Mouse (Mus musculus) cerebellum, postnatal 4 days (tissue): Measurements from ENCODE around the gene Gm20388.
"Not testable (repeated sequence)": the region's sequence is repeated elsewhere in the genome, so short reads cannot be mapped to it uniquely, and the experiment has no call there.

Source experiments
- DNase-seq, 2 experiments: peaks; one replicate each; pipeline ENCODE4 v3.0.0; 2022; ENCODE audit warnings: low spot score in 2 of 2, mixed read lengths in 1 of 2

The Gm20388 gene

DNA sequence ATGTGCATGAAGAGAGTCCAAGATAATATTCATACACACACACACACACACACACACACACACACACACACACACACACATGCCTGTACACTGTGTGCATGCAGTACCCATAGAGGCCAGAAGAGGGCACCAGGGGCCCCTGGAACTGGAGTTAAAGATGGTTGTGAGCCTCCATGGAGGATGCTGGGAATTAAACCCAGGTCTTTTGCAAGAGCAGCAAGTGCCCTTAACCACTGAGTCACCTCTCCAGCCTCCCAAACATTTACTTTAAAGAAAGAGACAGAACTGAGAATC is 787.3 kb downstream of the Gm20388 start:
- no peak for DNase-seq

DNA sequence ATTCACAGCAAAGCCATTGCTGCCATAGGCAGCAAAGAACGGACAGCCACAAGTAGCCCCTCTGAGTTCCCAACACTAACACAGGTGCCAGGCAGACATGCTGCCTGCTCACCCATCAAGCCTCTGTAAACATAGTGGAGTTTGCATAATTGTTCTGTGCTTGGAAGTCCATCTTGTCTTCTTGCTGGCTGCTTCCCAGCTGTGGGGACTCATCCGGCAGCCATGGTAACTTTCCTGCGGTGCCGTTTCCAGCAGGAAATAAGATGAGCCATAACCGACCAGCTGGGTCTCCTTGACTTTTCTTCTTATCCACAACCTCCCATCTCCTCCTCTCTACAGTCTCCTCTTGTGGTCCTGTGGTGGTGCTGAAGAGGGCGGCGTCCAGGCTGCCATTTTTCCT is 787.8 kb downstream of the Gm20388 start:
- DNase-seq: no peak

GRCm38 (mm10) chr8:120699079-120699478 is 788.4 kb downstream of the Gm20388 start:
- no peak for DNase-seq

DNA sequence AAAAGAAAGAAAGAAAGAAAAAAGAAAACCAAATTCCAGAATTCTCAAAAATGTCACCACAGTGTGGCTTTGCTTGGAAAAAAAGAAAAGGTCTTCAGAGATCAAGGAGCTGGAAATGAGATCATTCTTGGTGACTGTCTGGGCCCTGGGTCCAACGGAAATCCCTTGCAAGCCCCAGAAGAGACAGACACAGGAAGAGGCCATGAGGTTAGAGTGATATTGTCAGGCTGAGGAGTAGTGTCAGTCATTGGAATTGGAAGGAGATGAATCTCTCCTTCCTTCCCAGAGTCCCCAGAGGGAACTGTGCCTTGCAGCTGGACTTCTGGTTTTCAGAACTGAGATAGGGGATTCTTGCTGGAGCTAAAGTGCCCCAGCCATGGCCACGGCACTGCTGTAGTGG is 788.9 kb downstream of the Gm20388 start:
- no peak for DNase-seq

- DNase-seq: no peak
Measured at GRCm38 (mm10) chr8:120700053-120700452, 789.4 kb downstream of the Gm20388 start.

DNA sequence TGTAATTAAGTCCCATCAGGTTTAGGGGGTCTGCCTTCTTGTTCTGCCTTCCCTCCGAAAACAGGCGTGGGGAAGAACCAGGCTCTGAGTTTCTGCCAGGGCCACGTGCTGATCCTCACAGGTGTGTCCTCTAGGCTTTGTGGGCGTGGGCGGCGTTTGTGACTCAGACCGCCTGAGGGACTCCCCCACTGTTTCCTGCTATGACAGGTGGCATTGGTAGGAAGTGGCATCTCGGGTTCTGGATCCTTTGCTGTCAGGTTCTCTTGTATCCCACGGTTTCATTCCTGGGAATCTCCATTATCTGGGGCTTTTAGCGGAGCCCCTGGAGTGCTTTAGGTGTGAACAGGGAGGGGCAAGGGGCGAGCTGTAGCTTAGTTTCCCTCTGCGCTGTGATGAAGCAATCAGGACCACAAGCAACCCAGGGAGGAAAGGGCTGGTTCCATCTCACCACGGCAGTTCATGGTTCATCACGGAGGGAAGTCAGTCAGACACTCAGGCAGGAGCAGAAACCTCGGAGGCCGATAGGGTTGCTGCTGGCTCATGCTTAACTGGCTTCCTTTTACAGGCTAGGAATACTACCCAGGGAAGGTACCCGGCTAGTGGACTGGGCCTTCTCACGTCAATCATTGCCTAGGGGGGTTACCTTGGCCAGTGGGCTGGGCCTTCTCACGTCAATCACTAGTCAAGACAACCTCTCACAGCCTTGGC is 791.3 kb downstream of the Gm20388 start:
- DNase-seq: no peak

DNA sequence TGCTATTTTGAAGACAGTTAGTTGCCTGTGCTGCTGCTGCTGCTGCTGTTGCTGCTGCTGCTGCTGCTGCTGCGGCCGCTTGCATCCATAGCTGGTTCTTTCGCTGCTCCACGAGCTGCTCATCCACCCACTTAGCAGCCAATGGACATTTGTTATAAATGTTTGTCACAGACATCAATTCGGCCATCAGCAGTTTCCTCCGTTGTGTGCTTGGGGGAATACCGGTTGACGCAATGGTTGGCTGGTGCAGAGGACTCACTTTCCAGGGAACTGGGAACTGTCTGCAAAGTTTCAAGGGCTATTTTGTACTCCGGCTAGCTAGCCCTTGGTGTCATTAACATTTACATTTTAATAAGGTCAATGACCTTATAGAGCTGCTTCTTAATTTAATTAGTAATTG is 793.6 kb downstream of the Gm20388 start:
- no peak for DNase-seq

DNA sequence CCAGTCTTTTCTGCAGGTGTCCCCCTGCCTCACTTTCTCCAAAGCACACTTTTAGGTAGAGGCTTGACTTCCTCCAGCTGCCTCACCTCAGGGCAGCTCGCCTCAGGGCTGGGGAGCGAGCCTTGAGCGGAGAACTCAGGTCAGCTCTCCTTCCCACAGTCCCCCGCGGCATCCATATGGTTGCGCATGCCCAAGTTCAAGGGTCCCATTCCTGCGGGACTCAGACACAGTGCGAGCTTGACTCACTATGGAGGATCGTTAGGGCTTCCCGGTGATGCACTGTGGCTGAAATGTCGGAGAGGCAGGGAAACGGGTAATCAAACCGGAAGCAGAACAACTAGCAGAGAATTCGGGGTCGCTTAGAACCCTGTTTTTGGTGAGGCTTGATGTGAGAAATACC is 794.5 kb downstream of the Gm20388 start:
- DNase-seq: no peak

DNA sequence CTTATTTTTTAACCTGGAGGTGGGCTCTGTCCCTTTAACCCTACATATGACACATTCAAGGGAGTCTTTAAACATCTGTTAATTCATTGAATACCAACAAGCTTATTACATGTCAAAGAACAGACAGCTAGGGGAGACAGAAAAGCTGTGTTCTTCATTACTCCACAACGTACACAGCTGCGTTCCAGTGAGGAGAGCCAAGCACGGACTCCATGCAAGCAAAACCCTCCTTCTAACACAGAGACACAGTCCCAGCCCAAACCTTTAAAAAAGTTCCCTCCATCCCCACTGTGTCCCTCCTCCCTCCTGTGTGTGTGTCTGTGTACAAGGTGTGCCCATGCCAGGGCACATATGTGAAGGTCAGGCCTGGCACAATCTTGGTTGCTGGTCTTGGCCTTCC is 795.6 kb downstream of the Gm20388 start:
- no peak for DNase-seq

- DNase-seq: no peak
Measured at GRCm38 (mm10) chr8:120709176-120709575, 798.5 kb downstream of the Gm20388 start.

DNA sequence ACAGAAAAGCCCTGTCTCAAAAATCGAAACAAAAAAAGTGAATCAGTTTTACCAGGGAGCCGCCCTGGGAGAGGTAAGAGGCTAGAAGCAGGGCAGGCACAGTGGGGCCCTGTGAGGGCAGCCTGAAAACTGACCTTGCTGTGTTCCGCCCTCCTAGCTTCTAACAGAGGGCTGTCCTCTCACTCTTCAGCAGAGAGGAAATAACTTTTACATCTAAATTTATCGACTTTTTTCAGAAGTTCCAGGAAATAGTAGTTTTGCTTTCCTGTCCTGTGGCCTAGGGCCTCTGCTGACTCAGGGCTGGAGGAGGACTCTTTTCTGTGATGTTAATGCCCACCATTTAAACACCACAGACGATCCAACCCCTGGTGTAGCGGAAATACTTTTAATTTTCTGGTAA is 804.6 kb downstream of the Gm20388 start:
- DNase-seq: no peak

DNA sequence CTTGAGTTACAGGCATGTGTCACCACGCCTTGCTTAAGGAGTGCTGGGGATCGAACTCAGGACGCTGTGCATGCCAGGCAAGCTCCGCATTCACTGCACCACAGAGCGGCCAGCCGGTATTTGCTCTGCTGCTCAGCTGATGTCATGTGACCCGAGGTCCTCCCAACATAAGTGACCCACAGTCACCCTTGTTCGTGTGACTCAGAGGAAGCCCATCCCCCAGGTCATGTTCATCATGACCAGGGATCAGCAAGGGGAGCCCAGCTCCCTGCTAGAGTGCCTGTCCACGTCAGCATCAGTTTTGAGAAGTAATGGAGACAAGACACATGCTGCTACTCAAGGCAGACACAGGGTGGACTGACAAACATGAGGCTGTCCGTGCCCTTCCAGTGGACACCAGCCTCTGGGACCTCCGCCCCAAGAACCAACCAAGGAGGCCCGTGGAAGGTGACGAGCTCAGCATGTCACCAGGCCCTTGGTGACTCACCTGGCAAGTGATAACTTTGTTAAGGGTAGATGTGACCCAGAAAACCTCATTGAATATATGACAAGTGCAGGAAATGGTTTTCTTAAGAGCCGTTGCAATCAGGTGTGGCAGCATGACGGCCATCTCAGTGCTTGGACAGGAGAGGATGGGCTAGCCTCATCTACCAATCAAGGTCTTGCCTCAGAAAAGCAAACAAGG is 805.5 kb downstream of the Gm20388 start:
- no peak for DNase-seq

GRCm38 (mm10) chr8:120719586-120720236 is 809.1 kb downstream of the Gm20388 start:
- no peak for DNase-seq

DNA sequence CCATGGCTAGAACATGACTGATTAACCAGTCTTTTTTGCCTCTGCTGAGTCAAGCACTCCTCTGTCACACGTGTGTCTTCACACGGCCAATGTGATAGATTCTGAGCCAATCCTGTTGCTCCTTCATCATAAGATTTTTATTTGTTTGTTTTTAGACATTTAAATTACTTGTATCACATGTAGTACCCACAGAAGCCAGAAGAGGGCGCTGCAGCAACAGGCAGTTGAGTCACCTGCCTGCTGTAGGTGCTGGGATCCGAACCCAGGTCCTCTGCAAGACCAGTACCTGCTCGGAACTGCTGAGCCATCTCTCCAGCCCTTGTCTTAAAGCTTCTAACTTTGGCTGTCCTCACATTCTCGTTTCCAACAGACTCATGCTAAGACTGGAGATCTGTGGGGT is 812.4 kb downstream of the Gm20388 start:
- no peak for DNase-seq

DNA sequence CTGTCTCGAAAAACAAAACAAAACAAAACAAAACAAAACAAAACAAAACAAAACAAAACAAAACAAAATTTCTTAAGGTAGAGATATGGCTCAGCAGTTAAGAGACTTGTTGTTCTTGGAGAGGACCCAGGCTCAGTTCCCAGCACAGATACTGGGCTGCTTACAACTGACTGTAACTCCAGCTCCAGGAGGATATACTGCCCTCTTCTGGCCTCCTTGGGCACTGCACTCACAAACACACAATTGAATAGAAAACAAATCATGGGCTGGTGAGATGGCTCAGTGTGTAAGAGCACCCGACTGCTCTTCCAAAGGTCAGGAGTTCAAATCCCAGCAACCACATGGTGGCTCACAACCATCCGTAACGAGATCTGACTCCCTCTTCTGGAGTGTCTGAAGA is 813.5 kb downstream of the Gm20388 start:
- not testable (repeated sequence) for DNase-seq

GRCm38 (mm10) chr8:120724816-120725575 is 814.4 kb downstream of the Gm20388 start:
- no peak for DNase-seq

- no peak for DNase-seq
Measured at GRCm38 (mm10) chr8:120725576-120725950, 814.9 kb downstream of the Gm20388 start.

DNA sequence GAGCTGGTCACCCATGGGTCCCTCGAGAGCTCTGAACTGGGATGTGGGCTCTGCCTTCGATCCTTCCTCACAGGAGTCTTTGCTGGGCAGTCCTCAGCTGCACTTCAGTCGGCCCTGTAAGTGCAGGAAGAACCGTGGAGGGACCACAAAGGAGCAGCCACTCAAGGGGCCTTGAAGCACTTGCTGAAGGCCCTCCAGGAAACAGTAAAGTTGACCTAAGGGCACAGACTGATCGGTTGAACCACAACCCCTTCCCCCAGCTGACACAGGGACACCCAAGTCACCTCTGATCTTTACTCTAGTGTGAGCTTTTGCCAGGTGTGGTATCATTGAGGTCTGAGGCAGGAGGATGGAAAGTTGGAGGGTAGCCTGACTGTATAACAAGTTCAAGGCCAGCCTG is 815.4 kb downstream of the Gm20388 start:
- no peak for DNase-seq

DNA sequence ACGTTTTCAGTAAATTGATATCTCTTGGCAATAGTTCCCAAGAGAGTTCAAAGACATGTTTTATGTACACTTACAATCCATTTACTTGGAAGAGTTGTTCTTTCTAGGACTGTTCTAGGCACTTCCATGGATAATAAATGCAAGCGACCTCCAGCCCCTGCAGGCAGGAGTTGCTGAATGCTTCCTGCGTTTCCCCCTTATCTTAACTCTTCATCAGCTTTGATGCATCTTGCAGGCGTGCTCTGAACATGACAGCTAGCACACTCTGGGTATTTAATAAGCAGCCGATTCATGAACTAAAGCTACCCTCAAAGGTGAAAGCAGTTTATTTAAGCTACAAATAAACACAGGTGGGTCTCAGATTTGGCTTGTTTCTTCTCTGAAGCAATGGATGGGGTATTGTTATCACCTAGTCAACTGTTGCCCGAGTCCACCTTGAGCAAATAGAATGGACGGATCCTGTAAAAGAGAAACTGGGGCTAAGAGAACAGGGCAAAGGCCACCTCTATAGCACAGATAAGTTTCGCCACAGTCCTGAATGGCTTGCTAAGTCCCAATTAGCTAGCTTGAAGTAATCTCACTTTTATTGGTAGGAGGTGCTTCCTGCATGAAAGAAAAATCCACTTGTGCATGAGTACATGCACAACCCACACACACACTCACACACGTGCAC is 818.0 kb downstream of the Gm20388 start:
- DNase-seq: no peak

- no peak for DNase-seq
Measured at GRCm38 (mm10) chr8:120731582-120731981, 820.9 kb downstream of the Gm20388 start.

DNA sequence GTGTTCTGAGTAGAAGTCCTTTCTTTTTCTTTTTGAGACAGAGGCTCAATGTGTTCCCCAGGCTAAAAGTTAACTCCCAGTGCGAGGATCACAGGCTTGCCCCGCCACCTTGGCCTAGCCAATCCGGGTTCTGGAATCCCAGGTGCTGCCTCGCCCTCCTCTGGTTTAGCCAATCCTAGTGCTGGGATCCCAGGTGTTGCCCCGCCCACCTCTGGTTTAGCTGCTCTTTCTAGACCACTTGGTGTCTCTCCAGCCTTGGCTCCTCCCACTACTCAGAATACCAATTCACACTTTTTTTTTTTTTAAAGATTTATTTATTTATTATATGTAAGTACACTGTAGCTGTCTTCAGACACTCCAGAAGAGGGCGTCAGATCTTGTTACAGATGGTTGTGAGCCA is 821.4 kb downstream of the Gm20388 start:
- DNase-seq: no peak
